Mouse (Mus musculus): ENCODE measurements around the gene Iqch. TPM values are rescaled to one million over a fixed set of nuclear protein-coding genes. Genes with fewer than 3 reads are reported as not detected.

Iqch gene
- 0.19 TPM for polyA plus RNA-seq (2014; fragmentation: Illumina TruSeq; extraction: RNeasy Lipid Tissue Mini Kit (QIAGEN cat#74804); ENCODE audit: insufficient read depth, low read depth, low replicate concordance)

DNA sequence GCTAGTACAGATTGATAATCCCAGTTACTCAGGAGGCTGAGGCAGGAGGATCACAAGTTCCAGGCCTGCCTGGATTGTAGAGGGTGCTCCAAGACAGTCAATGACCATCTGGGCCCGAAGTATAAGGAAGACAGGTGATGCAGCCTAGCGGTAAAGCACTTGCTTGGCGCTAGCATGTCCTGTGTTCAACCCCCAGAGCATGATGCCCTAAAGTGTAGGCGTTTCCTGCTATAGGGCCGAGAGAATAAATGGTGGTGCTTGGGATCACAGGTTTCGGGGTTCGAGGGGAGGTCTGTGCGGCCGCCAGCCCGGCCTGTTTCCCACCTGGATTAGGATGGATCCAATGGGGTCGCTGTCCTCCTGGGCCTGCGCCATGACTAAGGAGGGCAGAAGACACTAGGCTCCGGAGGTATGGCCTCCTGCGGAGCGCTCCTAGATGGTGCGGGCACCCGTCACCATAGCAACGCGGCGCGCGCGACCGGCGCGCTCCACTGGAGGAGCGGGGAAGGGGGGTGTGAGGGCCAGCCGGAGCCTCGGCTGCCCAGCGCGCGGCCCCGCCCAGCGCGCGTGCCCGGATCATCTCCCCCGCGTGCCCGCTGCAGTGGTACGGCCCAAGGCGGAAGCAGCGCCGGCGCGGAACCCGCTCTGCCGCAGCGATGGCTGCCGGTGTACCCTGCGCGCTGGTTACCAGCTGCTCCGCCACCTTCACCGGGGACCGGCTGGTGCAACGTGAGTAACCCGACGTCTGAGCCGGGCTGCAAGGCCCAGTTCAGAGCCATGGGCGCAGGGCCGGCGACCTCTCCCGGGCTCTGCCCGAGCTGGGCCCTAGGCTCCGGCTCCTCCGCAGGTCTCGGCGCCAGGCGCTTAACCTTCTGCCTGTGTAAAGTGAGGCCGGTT lies at the start of gene Iqch, which contains the start of gene Aagab:
TSS of gene Iqch (minus strand) at position 451 of the 897 bp plus-strand sequence.
TSS of gene Aagab (plus strand) at position 618 of the 897 bp plus-strand sequence.

DNA sequence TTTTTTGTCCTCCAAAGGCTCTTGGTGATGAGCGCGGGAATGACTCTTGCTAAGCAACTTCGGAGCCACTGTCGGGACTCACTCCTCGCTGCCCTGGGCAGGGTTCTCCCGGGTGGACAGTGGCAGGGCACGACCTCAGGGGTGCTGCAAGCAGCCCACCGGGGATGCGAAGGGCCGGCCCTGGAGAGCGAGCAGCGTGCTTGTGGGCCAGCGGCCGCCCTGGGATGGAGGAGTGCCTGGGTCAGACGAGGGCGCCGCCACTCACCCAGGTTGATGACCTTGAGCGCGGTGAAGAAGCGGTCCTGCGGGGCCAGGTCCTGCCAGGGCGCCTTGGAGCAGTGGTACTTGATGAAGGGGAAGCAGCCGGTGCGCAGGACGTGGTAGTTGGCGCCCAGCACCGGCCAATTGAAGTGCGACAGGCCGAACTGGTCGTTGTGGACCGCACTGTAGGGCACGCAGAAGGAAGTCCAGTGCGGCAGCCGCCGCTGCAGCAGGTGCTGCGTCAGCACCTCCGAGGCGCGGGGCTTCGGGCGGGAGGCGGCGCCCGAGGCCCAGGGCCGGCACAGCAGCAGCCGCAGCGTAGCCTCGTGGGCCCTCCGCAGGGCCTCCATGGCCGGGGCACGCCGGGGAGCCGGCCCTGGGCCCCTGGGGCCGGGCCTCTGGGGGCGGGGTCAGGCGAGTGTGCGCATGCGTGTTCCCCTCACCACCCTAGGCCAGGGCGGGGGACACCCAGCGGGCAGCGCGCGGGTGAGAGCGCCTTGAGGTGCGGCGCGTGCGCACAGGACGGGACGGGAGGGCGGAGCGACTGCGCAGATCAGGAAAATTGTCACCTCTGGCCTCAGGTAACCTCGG lies 203.5 kb downstream of the Iqch start, which contains the start of gene 2300009A05Rik:
TSS of gene 2300009A05Rik (minus strand) at position 636 of the 852 bp plus-strand sequence.

DNA sequence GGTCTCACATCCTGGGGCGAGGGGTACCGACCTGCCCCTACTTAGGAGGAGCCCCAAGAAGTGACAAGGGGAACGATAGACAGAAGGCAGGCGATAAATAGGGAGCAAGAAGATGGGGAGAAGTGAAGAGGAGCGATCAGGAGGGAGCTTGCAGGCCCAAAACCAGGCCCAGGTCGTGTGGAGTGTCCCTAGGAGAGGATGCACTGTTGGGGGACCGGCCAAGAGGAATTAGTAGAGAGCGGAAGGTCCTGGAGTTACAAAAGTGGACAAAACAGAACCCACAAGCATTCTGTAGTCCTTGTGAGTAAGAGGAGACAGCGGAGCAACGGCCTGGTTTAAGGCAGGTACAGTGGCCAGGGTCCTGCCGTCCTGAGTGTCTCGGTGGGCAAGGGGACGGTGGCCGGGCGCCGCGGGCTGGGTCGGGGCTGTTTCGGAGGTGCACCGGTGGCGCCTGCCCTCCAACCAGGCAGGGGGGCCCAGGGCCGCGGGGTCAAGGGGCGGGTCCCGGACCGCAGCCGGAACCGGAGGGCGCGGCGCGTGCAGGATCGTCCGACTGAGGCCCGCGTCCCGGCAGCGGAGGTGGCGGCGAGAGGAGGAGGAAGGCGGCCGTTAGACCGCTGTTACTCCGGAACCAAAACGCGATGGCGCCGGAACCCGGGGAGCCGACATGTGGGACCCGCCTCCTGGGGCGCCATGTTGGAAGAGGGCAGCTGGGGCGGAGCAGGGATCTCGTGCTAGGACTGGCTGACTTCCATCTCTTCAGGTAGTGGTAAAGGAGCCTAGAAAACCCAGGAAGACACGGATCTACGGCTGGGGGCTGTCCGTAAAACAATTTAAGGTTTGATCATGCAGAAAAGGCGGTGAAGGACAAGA lies 224.8 kb downstream of the Iqch start, which contains the start of gene Map2k5:
TSS of gene Map2k5 (minus strand) at position 633 of the 873 bp plus-strand sequence.

Other genes with a start within 250 kb of the Iqch start
- gene Map2k5, start 224.6 kb downstream of the Iqch start, polyA plus RNA-seq (2014; fragmentation: Illumina TruSeq; extraction: RNeasy Lipid Tissue Mini Kit (QIAGEN cat#74804); ENCODE audit: insufficient read depth, low read depth, low replicate concordance), result 9.7 TPM
- gene 2300009A05Rik, start 203.2 kb downstream of the Iqch start, polyA plus RNA-seq (2014; fragmentation: Illumina TruSeq; extraction: RNeasy Lipid Tissue Mini Kit (QIAGEN cat#74804); ENCODE audit: insufficient read depth, low read depth, low replicate concordance), result 17.0 TPM
- gene Aagab, start 167 bp upstream of the Iqch start, polyA plus RNA-seq (2014; fragmentation: Illumina TruSeq; extraction: RNeasy Lipid Tissue Mini Kit (QIAGEN cat#74804); ENCODE audit: insufficient read depth, low read depth, low replicate concordance), result 12.9 TPM
- gene Smad3, start 155.5 kb upstream of the Iqch start, polyA plus RNA-seq (2014; fragmentation: Illumina TruSeq; extraction: RNeasy Lipid Tissue Mini Kit (QIAGEN cat#74804); ENCODE audit: insufficient read depth, low read depth, low replicate concordance), result 10.3 TPM